Mouse (Mus musculus) left cerebral cortex, adult 11 months (tissue): ENCODE data around the gene Gid8.
"Not testable (repeated sequence)": the region's sequence is repeated elsewhere in the genome, so short reads cannot be mapped to it uniquely, and the experiment has no call there.

Experiments used
- DNase-seq: peaks from one replicate; pipeline ENCODE4 v3.0.0; 2022; ENCODE audit warnings: low spot score

The Gid8 gene

GRCm38 (mm10) chr2:180710276-180711155 lies 599 bp downstream of the Gid8 start:
- DNase-seq: no peak

DNA sequence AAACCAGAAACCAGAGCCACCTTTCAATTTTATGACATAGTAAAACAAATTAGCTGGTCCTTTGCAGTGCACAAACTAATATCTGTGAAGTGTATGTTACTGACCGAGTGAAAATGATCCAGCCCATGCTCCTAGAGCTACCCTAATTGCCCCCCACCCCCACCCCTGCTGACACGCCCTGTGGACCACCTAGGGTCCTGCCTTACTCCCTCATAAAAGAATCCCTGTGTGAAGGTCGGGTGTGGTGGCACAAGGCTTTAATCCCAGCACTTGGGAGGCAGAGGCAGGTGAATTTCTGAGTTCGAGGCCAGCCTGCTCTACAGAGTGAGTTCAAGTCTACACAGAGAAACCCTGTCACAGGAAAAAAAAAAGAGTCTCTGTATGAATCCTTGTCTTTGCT lies 1.6 kb downstream of the Gid8 start:
- DNase-seq: no peak

- DNase-seq: no peak
These were observed 2.2 kb downstream of the Gid8 start for GRCm38 (mm10) chr2:180712037-180712689.

GRCm38 (mm10) chr2:180722748-180723147 lies 12.8 kb downstream of the Gid8 start:
- not testable (repeated sequence) for DNase-seq

DNA sequence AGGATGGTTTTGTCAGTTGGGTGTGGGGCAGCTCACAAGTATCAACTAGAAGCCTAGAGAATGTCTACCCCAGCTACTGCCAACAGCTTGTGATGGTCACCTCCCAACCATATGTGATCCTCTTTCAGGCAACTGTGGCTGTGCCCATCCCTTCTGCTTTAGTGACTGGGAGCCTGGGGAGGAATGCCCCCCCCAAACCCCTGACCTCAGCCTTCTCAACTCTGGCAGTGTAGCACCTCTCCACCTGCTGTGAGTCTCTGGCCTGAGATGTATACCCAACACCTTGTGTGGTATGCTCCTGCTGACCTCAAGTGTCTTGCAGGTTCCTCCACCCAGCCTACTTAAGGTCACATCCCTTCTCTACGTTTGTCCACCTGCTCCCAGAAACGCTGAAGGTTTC lies 13.9 kb downstream of the Gid8 start:
- DNase-seq: no peak

- no peak for DNase-seq
These were observed 14.9 kb downstream of the Gid8 start, which contains the start of gene Slc17a9 for GRCm38 (mm10) chr2:180724585-180725413. Slc17a9 (plus strand) TSS chr2:180725263.

DNA sequence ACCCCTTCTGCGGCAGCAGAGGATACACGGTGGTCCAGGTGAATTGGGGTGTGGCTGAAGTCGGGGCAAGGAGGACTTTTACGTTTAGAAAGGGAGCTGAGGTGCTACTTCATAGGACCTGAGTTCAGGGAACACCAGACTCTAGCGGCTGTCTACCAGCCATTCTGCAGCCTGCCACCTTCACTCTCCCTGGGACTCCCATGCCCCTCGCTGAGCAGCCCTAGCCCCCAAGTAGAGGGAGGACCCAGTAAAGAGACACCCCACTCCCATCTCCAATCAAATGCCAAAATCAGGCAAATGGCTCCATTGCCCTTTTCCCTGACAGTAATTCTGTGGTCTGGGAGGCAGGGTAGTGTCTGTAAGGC lies 15.5 kb downstream of the Gid8 start:
- DNase-seq: no peak

DNA sequence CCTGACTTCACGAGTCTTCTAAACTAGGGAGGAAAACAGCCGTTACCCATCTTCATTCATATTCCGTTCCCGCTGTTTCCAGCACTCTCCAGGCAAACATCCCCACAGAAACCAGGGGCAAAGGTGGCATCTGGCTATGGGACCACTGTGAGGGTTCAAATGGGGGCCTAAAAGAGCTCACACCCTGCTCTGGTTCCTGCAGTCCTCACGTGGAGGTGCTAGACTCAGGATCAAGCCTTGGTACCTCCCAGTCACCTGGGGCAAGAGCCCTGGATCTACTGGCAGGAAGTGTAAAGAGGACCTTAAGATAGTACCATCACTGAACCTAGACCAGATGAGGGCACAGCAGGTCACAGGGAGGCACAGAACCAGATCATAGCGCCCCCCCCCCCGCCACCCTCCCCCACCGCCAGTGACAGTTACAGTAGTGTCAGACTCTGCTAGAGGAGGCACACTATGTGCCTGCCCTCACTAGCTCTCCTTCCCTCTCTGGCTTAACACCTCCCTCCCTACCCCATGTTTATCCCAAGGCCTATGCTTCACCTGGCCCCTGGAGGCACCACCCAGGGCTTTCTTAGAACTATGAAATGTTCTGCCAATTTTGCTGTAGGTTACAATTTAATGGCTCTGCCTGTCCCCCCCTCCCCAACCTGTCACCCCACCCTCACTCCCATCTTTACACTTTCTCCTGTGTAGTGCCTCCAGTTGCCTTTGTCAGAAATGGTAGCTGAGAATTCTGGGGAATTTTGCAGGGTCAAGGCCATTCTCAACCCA lies 16.1 kb downstream of the Gid8 start:
- no peak for DNase-seq

GRCm38 (mm10) chr2:180726658-180727442 lies 16.9 kb downstream of the Gid8 start:
- DNase-seq: no peak

GRCm38 (mm10) chr2:180727613-180728021 lies 17.7 kb downstream of the Gid8 start:
- DNase-seq: no peak

DNA sequence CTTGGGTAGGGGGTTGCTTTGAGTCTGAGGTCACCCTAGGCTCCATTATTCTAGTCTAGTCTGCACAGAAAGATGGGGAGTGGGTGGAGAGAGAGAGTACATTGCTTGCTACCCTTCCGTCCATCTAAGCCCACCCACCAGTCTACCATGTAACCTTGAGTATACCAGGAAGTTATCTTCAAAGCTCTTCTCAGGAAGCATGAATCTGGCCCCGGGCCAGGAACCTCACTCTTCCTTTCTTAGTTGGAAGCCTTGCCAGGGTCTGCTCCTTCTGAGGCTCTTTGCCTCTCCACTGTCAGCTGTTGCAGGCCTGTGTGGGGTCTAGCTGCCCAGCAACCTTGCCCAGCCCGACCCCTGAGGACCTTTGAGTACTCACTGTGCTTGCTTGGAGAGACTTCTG lies 21.1 kb downstream of the Gid8 start:
- no peak for DNase-seq

DNA sequence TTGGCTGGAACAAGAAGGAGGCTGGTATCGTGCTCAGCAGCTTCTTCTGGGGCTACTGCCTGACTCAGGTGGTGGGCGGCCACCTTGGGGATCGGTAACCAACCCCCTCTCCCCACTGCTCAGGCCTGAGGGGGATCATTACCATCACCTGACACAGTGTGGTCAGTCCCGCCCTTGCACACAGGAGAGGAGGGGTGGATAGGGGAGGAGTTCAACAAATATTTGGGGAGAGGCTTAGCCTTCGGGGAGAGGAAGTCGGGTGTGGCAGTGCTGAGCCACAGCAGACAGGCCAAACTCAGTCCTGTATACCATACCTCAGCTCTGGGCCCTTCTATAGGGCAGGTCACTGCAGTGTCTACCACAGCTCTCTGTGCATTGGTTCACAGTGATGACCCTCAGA lies 22.1 kb downstream of the Gid8 start:
- no peak for DNase-seq

DNA sequence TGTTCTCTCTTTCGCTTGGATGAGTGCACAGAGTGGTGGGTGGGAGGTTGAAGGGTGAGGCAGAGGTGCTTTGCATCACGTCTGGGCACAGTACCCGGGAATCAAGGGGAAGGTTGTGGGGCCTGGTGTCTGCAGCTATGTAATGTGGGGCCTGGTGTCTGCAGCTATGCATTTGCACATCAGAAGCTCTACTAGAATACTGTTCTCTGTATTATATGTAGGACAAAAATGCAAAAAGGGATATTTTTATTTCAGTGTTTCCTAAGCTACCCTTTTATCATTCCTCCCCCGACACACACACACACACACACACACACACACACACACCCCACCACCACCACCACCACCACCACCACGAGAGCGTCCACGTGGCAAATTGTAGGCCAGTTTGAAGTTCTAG lies 25.3 kb downstream of the Gid8 start:
- no peak for DNase-seq

GRCm38 (mm10) chr2:180737984-180738383 lies 28.1 kb downstream of the Gid8 start:
- DNase-seq: no peak

DNA sequence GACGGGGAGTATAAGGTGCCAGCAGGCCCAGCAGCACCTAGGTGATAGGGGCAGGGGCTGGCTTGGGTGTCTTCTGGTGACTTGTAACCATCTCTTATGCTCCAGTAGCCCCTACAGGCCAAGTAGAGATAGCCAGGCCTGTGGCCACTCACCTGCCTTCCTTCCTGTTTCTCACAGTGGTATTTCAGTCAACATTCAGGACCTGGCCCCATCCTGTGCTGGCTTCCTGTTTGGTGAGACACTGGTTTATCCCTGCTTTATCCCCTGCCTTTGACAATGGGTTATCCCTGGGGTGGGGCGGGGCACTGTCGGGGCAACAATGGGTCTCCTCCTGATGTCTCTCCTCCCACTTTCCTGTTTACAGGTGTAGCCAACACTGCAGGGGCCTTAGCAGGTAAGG lies 30.4 kb downstream of the Gid8 start:
- DNase-seq: no peak

- no peak for DNase-seq
These were observed 31.5 kb downstream of the Gid8 start for GRCm38 (mm10) chr2:180741421-180741820.

DNA sequence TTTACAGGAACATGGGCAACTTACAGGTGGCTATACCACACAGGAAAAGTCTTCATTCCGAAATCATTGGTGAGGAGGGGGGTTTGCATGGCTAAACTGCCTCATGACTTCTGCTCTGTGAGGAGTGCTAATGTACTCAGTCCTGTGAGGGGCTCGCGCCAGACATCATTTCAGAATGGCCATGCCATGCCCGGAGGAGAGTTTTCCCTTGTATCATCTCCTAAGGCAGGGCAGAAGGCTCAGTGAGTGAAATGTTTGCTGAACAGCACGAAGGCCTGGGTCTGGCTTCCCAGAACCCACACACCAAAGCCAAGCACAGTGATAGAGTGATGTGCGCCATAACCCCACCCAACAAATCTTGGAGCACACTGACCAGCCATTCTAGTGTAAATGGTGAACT lies 32.9 kb downstream of the Gid8 start:
- DNase-seq: no peak

DNA sequence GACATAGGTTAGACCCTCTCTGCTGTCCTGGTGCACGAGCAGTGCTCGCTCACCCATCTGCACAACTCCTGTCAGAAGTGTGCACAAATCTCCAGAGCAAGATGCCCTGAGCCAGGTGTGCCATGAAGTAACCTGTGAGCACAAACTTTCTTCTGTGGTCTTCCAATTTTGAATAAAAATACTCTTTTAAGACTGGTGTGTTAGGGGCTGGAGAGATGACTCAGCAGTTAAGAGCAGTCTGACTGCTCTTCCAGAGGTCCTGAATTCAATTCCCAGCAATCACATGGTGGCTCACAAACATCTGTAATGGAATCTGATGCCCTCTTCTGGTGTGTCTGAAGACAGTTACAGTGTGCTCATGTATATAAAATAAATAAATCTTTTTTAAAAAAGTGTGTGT lies 33.4 kb downstream of the Gid8 start:
- DNase-seq: no peak

DNA sequence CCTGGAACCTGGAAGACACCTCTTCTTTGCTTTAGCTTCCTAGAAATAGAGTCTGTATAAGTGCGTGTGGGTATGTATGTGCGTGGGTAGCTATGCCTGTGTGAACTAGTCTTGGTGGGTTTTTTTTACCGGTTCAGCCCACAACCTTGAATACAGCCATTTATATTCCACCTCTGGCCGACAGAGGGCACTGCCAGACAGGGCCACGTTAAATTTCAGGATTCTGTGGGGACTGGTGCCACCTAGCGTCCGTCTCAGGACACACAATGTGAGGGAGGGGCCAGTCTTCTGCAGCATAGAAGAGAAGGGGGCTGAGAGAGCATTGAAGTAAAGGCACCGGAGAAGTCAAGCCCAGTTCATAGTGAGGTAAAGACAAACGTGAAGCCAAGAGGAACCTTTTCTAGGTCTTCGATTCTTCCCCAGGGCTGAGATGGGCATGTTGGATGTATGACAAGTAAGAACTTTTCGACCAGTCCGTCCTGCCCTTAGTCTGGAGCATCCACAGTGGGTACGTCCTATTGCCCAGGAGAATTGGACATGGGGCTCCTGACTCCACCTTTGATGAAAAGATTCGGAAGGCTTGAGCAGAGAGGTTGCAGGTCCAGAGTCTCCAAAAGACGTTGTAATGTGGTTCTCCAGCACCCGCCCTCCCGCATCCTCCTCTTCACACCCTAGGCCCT lies 35.5 kb downstream of the Gid8 start:
- peak; percentile 73 for DNase-seq

- no peak for DNase-seq
These were observed 36.8 kb downstream of the Gid8 start for GRCm38 (mm10) chr2:180746569-180747192.
